Mouse (Mus musculus) retina, embryonic 14.5 days (tissue): ENCODE results near the gene Ylpm1.
A peak's percentile ranks its signal among the peaks of the same experiment; 100 is the strongest.

Experiments used
- DNase-seq: peaks from one replicate; pipeline ENCODE4 v3.0.0-alpha.2; 2015; ENCODE audit warnings: low spot score

Ylpm1 gene

DNA sequence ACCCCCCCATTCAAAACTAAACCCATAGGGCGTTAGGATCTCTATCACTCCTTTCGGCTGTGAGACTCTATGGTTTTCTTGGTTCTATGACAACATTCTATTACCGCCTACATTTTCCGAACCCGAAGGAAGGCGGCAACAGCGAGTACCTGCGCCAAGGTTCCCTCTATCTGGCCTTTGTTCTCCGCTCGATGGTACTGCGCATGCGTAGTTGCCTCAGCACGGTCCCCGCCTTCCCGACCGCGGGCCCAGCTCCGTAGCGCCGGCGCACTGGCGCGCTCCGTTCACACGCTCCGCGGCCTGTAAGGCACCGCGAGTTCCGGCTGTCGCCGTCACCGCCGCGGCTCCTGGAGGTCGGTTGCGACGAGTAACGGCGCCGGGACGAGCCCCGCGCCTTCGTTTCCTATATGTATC lies at the start of gene Ylpm1:
Ylpm1 (plus strand) TSS at position 239 of the 414 bp plus-strand sequence.
- peak; percentile 98 for DNase-seq

DNA sequence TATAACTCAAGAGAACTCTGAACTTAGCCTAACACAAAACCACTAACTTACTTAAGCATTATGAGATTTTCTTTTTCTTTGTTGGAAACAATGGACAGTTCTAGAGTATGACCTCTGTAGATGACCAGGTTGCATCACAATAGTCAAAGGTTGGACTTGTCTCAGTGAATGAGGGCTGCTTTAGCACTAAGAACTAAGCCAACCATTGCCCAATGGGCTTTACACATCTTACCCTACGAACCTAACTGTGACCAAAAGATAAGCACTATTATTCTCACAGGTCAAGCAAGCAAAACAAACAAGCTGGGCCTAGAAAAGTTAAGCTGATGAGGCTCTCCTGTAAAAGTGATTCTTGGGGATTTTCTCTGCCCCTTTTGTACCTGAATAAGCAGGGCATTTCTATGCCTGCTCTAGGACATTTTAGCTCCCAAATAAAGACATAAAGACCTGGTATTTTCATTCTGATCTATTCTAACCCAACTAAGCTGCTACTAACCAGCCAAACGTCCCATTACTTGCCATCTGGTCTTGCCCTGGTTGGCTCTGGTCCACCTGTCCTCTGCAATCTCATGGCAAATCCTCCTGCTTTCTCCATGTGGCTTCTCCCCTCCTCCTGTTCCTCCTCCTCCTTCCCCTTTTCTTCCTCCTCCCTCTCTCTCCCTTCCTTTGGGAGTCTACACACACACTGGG lies 48.1 kb upstream of the Ylpm1 start:
- no peak for DNase-seq

DNA sequence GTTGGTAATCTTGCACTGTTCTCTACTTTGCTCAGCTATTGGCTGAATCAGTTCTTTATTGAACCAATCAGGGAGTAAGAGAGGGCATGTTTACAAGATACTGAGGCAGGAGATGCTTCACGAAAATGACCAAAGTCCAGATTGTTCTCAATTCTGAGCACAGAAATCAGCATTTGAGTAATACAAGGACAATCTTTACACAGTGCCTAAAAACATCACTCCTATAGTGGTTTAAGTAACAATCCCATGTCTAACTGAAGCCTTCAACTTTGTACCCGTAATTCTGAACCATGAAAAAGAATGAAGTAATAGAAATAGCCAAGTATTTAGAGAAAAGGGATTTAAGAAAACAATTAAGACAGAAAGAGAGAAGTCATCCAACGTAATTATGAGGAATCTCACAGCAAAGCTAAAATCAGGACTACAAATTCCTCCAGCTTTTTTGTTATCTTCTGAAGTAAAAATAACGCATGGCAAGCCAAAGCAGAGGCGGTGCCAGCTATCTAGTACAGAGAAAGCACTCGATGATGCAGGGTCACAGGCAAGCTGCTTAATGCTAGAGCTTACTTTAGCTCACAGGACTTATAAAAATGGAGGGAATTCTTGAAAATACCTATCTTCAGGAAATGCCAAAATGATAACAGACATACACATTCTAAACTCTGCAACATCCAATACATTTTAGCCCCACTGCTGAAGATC lies 47.4 kb upstream of the Ylpm1 start:
- no peak for DNase-seq

DNA sequence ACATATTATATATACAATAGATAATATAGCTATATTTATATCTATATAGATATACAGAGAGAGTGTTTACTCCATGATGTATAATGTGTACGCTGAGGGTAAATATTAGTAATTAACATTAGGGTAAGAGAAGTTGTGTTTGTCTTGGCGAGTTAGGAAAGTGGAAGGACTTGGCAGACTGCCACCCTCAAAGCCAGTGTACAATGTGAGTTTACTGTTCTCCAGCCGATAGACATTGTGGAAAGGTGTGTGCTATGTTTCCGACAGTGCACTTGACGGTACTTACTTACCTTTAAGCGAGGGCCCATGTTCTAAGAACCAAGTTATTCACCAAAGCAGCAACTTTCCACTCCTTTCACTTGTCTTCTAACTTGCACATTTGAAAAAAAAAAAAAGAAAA lies 45.4 kb upstream of the Ylpm1 start:
- DNase-seq: no peak

DNA sequence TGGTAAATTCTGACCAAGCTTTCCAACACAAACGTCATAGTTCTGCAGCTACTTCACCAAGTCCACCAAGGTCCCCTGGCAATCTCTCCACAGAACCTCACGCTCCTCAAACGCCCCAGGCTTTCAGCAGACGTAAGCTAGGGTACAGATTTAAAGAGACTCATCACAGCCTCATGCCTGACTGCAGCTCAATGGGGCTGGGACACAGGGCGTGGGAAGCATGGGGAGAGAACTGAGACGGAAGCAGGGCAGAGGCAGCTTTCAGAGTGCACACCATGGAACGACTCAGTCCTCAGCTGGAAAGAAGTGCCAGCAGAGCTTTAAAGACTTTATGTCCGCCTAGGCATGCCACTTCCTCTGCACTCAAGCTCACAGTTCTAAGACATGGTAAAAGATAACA lies 44.6 kb upstream of the Ylpm1 start:
- no peak for DNase-seq

DNA sequence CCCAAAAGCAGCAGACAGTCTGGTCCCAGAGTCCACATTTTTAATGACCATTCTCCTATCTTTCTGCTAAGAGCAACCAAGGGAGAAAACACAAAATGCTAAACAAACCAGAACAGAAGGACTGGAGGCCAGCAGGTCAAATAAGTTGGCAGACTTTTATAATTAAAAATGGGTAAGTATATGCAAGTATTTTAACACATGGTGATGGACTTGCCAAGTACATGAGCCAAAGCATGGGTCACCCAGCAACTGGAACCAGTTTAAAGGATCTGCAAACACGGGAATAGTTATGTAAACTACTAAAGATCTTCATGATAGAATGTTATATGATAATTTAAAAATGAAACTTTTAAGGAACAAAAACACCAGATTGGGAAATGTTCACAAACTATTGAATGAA lies 43.8 kb upstream of the Ylpm1 start:
- DNase-seq: no peak

DNA sequence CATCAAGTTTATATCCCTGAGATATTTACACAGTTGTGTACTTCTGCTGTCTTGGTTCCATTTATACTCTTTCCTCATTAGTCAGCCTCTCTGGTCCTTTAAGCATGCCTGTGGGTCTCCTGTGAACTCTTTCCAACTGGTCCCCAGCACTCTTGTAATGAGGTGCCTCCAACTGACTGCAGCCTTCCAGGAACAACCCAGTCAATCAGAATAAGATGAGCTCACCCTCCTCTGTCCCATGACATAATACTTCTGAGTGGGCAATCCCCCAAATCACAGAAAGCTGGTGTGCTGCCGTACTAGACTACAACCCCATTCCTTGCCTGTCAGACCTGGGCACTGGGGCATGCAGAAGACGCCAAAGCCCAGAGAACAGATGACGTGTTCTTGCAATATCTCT lies 39.8 kb upstream of the Ylpm1 start:
- no peak for DNase-seq

DNA sequence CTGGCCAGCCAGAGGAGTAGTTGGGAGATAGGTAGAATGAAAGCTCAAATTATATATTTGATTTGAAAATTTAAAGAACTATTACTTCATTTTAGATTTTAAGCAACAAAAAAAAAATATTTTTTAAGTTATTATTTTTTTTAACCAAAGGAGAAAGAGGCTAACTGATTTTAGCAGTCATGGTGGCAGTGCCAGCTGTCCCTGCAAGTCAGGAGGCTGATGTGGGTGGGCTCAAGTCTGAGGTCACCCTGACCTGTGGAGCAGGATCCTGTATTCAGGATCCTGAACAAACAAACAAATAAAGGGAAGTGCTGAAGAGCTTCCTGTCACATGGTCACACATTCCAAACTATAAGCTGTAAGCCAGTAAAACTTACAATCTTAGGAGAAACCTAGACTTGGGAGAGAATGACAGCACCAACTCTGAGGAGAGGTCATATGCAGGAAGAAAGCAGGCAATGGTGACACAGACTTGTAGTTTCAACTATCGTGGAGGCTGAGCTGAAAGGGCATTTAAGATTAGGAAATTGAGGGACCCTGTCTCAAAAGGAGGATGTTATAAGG lies 37.2 kb upstream of the Ylpm1 start:
- no peak for DNase-seq

DNA sequence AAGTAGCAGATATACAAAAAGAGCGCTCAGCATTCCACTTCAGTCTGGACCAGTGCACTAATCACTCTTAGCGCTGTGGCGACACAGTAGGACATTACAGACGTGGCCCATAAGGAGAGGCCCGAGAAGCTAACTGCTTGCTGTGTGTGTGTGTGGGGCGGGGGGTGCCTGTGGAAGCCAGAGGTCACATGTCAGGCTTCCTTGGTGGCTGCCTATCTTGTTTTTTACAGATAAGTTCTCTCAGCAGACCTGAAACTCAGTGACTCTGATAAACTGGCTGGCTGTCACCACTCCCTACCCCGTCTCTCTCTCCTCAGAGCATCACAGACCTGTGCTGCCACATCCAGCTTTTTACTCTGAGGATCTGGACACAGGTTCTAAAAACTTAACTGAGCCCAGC lies 33.5 kb upstream of the Ylpm1 start:
- DNase-seq: no peak

DNA sequence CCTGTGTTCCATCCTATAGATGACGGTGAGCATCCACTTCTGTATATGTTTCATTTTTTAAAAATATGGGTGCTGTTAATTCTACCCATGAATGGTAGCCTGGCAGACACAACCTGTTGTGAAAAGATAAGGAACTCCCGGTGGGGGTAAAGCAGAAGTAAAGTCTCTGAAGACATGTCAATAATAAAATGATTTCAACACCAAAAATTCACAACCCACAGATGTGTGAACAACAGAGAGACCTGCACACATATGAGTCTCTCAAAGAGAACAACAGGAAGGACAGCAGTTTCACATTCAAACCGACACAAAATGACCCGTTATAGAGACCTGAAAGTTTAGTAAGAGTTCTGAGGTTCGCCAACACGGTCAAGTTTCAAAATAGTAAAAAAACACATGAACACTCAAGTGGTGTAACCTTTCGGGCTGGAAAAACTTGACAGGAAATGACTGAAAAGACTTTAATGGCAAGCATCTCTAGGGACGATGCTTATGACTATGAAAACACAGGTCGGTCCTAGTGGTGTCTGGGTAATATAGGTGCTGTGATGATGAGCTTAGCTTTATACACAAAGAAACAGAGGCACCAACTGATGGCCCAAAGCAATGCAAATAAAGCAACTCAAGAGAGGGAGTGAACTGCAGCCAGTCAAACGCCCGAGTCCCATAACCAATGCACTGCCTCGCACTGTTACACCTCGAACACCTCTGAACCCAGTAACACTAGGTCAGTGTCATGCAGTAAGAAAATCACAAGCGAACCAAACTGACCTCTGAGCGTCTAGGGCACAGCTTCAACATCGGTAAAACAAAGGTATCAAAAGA lies 27.1 kb upstream of the Ylpm1 start:
- no peak for DNase-seq

DNA sequence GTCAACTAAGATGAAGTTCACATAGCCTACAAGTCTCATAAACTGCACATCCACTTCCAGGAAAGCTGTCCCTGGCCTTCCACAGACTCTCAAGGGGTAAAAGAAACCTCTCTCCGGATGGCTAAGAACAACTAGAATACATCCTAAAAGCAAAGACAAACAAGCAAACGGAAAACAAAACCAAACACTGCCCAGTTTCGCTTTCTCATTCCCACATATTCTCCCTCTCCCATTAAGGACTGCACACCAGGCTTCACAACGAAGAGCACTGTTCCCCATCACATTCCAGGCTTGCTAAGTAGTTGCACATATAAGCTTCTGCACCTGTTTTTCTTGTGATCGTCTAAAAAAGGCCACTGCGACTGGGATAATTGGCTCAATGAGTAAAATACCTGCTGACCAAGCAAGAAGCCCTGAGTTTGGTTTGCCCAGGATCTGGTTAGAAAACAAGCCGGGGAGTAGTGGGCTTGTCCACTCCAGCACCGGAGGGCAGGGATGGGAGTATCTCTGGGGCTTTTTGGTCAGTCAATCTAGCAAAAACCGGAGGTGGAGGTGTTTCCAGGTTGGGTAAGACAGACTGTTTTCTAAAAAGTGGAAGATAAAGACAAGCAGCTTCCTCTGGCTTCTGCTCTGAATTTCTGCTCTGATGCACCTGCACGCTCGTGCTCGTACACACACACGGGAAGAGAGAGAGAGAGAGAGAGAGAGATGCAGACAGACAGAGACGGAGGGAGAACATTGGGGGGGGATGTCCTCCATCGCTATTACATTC lies 26.3 kb upstream of the Ylpm1 start:
- DNase-seq: no peak

DNA sequence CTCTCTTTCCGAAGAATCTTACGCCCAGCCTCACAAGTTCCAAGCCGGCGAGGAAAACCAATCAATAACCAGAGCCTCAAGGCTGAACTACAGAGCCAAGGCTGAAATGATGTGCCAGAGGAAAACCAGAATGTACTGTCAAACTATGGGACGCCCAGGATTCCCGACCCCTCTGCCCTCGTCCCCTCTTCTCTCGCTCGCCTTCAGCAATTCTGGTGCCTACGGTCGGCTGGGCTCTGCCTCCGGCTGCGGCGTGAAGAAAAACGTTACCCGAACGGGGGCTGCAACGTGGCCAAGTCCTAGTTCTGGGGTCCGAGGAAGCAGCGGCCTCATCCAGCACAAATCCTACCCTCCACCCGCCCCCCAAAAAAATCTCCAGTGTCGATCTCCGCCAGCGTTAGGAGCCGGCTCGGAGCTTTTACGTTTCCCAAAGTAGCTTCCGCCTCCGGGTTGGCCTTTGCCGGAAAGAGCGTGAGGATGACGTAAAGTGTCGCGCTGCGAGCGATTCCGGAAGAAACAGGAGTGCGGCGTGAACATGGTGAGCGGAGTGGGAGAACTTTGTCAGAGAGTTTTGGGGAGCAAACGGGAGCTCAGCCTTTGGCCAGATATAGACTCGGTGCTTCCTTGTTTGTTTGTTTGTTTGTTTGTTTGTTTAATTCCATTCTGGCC lies 25.6 kb upstream of the Ylpm1 start, which contains the start of the genes Fcf1 and Arel1:
Fcf1 (plus strand) TSS at position 470 of the 669 bp plus-strand sequence.
Arel1 (minus strand) TSS at position 473 of the 669 bp plus-strand sequence.
- peak; percentile 94 for DNase-seq

DNA sequence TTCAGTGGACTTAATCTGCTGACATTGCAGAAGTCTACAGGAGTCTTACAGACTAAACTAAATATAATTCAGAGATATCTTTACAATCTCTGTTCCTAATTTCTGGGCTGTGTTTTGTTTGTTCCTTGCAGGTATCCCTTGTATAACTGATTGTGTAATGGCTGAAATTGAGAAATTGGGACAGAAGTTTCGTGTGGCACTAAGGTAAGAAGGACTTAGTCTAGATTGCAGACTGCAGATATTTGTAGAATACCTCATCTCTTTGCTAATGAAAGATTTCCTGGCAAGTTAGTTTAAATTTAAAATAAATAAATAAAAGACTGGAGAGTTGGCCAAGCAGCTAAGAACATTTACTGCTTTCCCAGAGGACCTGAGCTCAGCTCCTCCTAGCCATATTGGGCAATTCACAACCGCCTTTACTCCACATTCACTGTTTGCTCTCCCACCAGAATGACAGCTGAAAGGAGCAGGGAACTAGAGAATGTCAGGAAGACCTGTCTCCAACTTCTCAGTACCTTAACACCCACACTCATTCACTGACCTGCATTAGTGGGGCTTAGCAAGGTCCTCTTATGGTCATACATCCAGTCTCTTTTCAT lies 16.8 kb upstream of the Ylpm1 start:
- DNase-seq: no peak

DNA sequence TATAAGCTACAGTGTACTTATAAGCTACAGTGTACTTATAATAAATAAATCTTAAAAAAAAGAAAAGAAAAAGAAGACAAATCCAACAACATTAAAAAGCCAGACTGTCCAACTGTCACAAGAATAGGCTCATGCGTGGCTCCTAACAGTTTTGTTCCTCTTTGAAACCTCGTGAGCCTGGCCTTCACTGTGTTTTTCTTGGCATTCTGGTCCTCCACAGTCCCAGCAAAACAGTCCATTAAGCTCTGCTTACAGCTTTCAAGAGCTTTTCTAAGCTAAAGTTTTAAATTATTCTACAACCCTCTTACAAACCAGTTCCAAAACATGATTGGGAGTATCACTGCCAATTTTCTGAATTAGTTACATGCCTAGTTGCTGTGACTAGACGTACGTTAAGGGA lies 6.7 kb upstream of the Ylpm1 start:
- DNase-seq: no peak

DNA sequence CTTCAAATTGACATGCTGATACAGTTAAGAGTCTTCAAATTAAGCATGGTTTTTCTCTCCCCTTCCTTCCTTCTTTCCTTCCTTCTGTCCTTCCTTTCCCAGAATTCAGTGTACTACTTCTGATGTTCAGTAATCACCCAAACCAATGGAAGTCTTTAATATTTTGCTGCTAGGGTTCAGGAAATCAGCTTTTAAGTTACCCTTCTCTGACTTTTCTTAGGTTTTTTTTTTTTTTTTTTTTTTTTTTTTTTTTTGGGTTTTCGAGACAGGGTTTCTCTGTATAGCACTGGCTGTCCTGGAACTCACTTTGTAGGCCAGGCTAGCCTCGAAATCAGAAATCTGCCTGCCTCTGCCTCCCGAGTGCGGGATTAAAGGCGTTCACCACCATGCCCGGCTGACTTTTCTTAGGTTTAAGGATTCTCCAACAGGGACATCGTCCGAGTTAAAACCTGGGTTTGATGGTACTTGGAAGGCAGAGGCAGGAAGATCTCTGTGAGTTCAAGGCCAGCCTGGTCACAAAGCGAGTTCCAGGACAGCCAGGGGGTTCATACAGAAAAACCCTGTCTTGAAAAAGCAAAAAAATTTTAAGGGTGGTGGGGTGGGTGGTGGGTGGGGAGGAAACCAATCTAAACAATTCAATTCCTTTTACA lies 884 bp upstream of the Ylpm1 start:
- no peak for DNase-seq

DNA sequence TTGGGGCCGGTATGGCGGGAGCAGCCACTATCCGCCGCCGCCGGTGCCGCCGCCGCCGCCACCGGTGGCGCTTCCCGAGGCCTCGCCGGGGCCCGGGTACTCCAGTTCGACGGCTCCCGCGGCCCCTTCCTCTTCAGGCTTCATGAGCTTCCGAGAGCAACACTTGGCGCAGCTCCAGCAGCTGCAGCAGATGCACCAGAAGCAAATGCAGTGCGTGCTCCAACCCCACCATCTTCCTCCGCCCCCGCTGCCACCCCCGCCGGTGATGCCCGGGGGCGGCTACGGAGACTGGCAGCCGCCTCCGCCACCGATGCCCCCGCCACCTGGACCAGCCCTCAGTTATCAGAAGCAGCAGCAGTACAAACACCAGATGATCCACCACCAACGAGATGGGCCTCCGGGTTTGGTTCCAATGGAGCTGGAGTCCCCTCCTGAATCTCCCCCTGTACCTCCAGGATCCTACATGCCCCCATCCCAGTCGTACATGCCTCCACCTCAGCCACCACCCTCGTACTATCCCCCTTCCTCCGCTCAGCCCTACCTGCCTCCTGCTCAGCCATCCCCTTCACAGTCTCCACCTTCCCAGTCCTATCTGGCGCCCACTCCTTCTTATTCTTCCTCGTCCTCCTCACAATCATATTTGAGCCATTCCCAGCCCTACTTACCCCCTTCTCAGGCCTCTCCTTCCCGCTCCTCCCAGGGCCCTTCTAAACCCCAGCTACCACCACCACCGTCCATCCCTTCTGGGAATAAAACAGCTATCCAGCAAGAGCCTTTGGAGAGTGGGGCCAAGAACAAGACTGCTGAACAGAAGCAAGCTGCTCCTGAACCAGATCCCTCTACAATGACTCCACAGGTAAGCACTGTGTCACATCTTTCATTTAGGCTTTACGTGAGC lies 629 bp downstream of the Ylpm1 start:
- DNase-seq: peak; percentile 31

DNA sequence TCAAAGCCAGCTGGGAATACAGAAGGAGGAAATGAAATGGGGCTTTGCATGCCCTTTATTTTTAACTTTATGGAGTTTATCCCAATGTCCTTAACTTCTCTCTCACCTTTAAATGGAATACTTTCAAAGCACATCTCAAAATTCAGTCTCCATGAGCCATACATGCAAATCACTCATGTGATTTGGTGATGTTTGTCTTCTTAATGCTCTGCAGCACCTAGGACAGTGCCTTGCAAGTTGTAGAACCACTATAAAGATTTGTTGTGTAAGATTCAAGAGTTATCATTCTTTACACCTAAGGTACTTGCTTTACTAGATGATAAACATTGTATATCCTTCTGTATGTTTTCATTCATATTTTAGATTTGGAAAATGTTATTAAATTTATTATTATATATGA lies 2.9 kb downstream of the Ylpm1 start:
- DNase-seq: no peak

DNA sequence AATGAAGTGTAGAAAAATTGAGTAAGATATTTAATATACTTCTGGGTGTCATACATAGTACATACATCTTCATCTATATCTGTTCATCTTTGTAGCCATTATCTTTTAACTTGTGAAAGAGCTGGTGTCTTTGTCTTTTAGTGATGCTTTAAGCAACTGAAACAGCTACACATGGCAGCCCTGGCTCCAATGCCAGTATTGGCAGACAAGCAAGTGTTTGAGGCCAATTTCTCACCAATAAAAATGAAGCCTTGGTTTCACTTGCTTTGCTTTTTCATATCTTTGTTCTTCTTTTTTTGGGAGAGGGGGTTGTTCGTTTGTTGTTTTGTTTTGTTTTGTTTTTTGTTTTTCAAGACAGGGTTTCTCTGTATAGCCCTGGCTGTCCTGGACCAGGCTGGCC lies 10.1 kb downstream of the Ylpm1 start:
- DNase-seq: no peak

DNA sequence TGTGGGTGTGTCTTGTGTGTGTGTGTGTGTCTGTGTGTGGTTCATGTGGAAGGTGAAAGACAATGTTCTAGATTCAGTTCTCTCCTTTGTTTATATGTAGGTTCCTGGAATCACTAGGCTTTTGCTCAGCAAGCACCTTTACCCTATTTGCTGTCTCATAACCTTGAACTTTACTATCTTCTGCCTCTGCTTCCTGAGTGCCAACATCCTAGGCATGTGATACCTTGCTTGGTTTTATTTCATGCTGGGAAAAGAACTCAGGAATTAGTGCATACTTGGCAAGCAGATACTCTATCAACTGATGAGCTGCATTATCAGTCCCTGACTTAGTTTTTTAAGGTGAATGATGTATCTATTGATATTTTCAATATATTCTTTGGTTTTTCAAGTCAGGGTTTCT lies 10.9 kb downstream of the Ylpm1 start:
- DNase-seq: no peak
